Mouse (Mus musculus) left cerebral cortex, postnatal 10 days (tissue): ENCODE measurements around the gene Nek8. TPM values are rescaled to one million over a fixed set of nuclear protein-coding genes. Genes with fewer than 3 reads are reported as not detected.
"Not testable (repeated sequence)": the region's sequence is repeated elsewhere in the genome, so short reads cannot be mapped to it uniquely, and the experiment has no call there.

ENCODE experiments used
- DNase-seq, 2 experiments: peaks; one replicate each; pipeline ENCODE4 v3.0.0; 2021 to 2022; ENCODE audit warnings: low spot score in 2 of 2, mixed read lengths in 1 of 2; ENCODE audit errors: extremely low spot score in 1 of 2
- intact Hi-C: fragments of 180-260 bp; cut with DNase I; formaldehyde crosslinking; loops from one replicate; pipeline ENCODE4 v1.15.1; 2025
- total RNA-seq, 2 experiments: library from RNA; stranded (reverse); gene quantifications; 2 replicates each; pipeline ENCODE4 v1.2.3; 2021

The Nek8 gene
- total RNA-seq, 2 experiments from 2014 or later = 4.8 to 5.8 TPM

GRCm38 (mm10) chr11:78188331-78189233, 12.1 kb upstream of the Nek8 start, which contains the start of gene Rab34:
Rab34 (plus strand) TSS chr11:78188430.
- intact Hi-C loops = no loop called here

GRCm38 (mm10) chr11:78184702-78185101, 8.2 kb upstream of the Nek8 start:
- intact Hi-C loops, DNase-seq: not testable (repeated sequence)

More at GRCm38 (mm10) chr11:78188331-78189233, 12.1 kb upstream of the Nek8 start, which contains the start of gene Rab34:
- DNase-seq = peak; percentile 75 to 92

GRCm38 (mm10) chr11:78183884-78184514, 7.5 kb upstream of the Nek8 start:
- intact Hi-C loops = no loop called here

DNA sequence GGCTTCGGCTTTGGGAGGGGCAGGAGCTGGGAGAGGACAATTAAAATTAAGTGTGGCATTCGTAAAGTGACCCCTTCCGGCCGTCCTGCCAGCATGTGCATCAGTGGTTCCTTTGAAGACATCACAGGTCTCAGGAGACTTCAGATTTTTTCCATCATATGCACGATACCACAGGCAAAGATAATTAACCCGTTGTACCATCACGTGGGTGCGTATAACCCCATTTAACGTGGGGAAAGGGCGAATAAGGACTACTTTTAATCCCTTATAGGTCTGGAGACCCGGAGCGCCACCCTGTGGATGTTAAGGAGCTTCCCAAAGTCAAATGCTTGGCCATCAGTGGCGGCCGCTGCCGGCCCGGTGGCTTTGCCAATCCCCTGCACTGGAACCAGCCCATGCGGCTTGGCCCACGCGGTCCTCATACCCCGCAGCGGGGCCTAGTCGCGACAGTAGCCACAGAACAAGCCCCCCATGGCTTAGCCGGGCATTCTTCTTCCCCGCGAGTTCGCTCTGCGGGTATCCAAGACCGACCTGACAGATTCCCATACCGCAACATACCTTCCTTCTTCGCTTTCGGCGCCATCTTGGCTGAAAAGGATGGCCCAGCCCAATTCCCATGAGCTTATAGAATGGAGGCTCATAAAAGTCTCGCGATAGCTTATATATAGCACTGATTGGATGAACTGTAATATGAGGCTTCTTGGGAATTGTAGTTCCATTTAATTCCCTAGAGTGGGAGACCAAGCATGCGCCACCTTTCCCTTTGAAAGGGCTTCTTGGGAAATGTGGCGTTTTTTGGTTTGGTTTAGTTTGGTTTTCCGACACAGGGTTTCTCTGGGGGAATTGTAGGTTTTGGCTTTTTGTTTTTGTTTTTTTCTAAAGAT, 6.7 kb upstream of the Nek8 start, which contains the start of gene Rpl23a:
Gene Rpl23a, minus strand, starts transcription at position 624 of the 884 bp plus-strand sequence.
- intact Hi-C loops = no loop called here
- DNase-seq = peak; percentile 84 to 89

More at GRCm38 (mm10) chr11:78183884-78184514, 7.5 kb upstream of the Nek8 start:
- DNase-seq = no peak

DNA sequence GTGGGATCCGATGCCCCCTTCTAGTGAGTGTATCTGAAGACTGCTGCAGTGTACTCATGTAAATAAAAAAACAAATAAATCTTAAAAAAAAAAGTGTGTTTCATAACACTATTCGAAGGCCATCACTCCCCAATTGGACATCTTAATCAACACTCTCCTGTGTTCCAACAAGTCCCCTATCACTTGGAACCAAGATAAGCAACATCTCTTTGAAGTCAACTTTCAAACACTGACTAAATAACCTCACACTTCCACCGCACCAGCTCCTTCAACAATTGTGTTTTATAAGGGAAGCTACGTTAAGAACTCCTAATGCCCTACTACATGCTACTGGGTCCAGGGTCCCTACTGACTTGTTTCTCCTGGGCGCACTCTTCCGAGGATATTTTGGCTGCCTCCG, 6.0 kb upstream of the Nek8 start:
- DNase-seq = no peak
- intact Hi-C loops = no loop called here

GRCm38 (mm10) chr11:78181830-78182357, 5.4 kb upstream of the Nek8 start:
- intact Hi-C loops = no loop called here
- no peak for DNase-seq

DNA sequence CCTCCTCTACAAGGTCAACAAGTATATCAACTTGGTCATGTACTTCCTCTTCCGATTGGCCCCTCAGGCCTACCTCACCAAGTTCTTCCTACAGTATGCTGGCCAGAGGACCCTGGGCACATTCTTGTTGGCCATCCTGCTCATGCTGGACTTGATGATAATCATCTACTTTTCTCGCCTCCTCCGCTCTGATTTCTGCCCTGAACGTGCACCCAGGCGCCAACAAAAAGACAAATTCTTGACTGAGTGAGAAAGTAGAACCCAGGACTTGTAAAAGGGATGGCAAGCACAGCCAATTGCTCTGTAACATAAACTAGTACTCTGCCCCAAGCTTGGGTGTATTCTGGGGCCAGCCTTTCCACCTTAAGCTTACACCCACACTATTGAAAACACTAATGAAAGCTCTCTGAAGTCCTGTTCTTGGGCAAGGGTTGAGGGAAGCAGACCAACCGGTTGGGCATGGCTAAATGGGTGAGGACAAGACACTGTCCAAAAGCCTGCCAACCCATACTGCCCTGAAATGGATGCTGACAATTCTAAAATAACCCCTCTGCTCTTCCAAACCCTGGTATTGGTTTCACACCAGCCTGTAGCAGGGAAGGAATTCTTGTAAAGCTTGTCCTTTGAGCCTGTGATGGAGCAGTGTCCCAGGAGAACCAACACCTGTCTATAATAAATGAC, 3.7 kb upstream of the Nek8 start:
- DNase-seq = no peak
- intact Hi-C loops = no loop called here

DNA sequence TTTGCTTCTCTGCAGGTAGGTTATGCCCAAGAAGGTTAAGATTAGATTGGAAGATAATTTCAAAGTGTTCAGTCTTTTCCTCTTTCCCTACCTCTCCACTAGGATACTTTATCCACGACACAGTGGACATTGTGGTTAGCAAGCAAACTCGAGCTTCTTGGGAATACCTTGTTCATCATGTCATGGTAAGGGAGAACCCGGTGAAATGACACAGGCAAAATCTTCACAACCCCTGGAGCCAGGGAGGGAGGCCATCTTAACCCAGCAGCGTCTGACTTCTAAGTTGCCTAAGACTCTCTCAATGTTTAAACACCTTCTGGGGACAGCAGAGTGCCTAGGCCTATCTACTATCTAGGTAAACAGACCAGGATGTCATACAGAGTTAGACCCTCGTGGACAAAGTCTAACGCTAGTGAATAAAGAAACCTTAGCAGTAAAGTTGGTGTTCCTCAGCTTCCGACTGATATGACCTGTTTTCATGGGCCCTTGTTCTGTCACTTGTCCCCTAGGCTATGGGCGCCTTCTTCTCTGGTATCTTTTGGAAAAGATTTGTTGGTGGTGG, 3.0 kb upstream of the Nek8 start:
- DNase-seq = no peak
- intact Hi-C loops = loop anchor here (5.0 to 10.0 kb wide), 3 partner anchors 117 to 355 kb away; partner anchors contain the start of gene Phf12

GRCm38 (mm10) chr11:78178859-78179437, 2.5 kb upstream of the Nek8 start:
- intact Hi-C loops = loop anchor here (5.0 to 10.0 kb wide), 3 partner anchors 117 to 354 kb away; partner anchors contain the start of gene Phf12
- peak; percentile 76 to 82 for DNase-seq

DNA sequence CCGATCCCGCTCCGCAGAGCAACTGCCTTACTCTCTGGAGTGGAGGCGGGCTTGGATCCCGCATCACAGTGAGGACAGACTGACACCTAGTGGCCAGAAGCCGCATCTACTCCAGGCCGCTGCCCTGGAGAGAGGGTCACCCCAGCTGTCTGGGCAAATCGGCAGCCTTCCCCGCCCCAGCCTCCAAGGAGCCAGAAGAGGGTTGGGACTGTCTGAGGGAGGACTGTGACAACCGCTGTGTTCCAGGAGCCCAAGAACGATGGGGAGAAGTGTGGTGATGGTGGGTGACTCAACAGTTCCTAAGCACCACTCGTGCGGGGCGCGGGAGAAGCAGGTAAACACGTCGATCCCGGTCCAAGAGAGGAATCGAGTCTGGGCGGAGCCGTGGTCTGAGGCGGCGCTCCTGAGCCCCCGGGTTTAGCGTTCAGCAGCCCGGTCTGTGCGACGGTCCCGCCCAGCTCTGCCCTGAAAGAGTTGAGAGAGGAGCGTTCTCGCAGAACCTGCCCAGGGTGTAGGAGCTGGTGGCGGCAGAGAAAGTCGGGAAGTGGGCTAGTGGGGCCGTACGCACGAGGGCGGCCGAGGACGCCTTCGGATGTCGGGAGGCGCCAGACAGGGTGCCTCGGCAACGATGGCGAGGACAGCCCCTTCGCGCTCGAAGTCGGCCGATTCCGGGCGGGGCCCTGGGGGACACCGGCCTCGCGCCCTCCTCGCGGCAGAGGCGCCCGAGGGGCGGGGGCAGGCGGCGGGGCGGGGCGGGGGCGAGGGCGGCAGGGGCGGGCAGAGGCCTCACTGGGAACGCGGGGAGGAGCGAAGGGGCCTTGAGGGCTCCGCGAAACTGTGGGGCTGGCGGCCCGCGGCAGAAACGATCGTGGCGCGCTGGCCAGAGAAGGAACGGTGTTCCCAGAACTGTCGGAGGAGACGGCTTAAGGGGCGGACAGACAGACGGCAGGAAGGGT, 1.7 kb upstream of the Nek8 start:
- intact Hi-C loops = loop anchor here (2.0 to 10.0 kb wide), 4 partner anchors 116 to 353 kb away; partner anchors contain the start of gene Phf12
- DNase-seq = peak; percentile 93 to 95

DNA sequence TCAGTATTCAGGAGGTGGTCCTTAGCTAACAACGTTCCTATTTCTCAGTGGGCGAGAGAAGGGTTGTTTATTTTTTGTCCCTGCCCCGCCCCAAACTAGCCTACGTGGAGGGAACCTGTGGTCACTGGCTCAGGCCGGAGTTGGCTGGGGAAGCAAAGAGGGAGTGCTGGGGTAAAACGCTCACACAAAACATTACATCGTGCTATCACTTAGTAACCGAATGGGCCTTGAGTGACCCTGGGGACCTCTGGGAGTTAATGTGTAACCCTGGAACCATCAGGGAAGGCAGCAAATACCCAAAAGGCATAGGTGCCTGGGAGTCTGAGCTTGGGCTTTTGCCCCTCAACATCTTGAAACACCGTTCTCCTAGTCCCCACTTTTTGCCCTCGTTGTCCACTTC, 962 bp upstream of the Nek8 start:
- DNase-seq = peak in 1 of 2 experiments; percentile 55
- intact Hi-C loops = loop anchor here (2.0 to 10.0 kb wide), 4 partner anchors 115 to 353 kb away; partner anchors contain the start of gene Phf12

DNA sequence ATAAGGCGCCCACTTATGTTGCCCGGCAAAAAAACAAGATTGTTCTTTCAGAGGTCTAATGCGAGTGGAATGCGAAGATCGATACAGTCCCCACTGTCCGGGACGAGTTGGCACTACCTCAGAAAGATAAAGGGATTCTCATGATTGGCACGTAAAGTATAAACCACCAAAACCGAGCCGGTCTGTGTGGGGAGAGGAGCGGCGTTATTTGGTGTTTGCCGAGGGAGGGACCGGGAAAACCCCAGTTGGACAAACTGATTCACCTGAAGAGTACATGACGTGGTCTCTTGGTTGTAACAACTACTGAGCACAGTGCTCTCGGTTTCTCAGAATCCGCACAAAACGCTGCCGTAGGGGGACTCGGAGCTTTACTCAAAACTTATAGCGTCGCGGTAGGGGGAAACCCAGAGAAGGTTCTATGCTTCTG, 443 bp upstream of the Nek8 start:
- no peak for DNase-seq
- intact Hi-C loops = loop anchor here (2.0 to 10.0 kb wide), 4 partner anchors 115 to 352 kb away; partner anchors contain the start of gene Phf12

GRCm38 (mm10) chr11:78175771-78176401, 589 bp downstream of the Nek8 start:
- DNase-seq = no peak
- intact Hi-C loops = loop anchor here (2.0 to 10.0 kb wide), 4 partner anchors 114 to 351 kb away; partner anchors contain the start of gene Phf12

DNA sequence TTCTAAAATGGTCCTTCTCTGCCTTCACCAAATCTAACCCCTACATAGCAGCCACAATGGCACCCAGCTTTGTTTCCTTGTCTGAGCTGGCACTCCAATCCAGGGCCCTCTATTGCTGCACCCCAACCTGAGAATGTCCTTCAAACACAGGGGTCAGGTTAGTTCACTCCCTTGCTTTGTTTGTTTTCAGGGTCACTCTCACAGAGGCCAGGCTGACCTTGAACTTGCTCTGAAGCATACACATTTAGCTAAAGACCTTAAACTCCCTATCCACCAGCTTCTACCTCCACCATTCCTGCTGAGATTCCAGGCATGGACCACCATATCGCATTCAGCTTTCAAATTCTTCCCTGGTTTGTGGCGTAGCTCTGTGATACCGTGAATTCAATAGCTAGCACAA, 2.0 kb downstream of the Nek8 start:
- intact Hi-C loops = loop anchor here (10.0 kb wide), 1 partner anchor 350 kb away; no protein-coding TSS in a partner anchor

GRCm38 (mm10) chr11:78172748-78173383, 3.6 kb downstream of the Nek8 start:
- peak in 1 of 2 experiments; percentile 54 for DNase-seq
- intact Hi-C loops = loop anchor here (10.0 kb wide), 1 partner anchor 348 kb away; no protein-coding TSS in a partner anchor

More for the DNA sequence above, 2.0 kb downstream of the Nek8 start:
- DNase-seq = no peak
